Mouse (Mus musculus) ES-E14 (cell line): ENCODE data around the gene Gpr62. TPM values are rescaled to one million over a fixed set of nuclear protein-coding genes. Genes with fewer than 3 reads are reported as not detected.
"Not testable (repeated sequence)": the region's sequence is repeated elsewhere in the genome, so short reads cannot be mapped to it uniquely, and the experiment has no call there.

Source experiments
- DNase-seq: peaks from one replicate; pipeline ENCODE4 v3.0.0-alpha.2; 2013; ENCODE audit warnings: low read depth, low spot score
- H3K27ac ChIP-seq: 2 replicates; pipeline ENCODE4 v1.5.1; 2012; ENCODE audit warnings: low read depth, mild to moderate bottlenecking, low read length, moderate library complexity, mixed read lengths; ENCODE audit not compliant: poor library complexity, insufficient read depth, severe bottlenecking
- H3K36me3 ChIP-seq: 2 replicates; pipeline ENCODE4 v1.6.1; 2012; ENCODE audit warnings: mild to moderate bottlenecking, low read length, moderate library complexity, mixed read lengths; ENCODE audit not compliant: control insufficient read depth, poor library complexity, insufficient read depth, severe bottlenecking
- H3K4me1 ChIP-seq, 2 experiments: fragments of 150-350 bp in 1 of 2; sonication (generic) in 1 of 2; 2 replicates each; pipeline ENCODE4 v1.6.1; 2012; ENCODE audit warnings: low read length in 2 of 2, mild to moderate bottlenecking in 1 of 2, mixed read lengths in 1 of 2; ENCODE audit not compliant: control insufficient read depth in 2 of 2, insufficient read depth in 2 of 2, poor library complexity in 1 of 2
- H3K4me3 ChIP-seq, 2 experiments: fragments of 150-350 bp in 1 of 2; sonication (generic) in 1 of 2; 2 replicates each; pipeline ENCODE4 v1.5.1; 2012; ENCODE audit warnings: low read length in 2 of 2, low read depth in 1 of 2, mild to moderate bottlenecking in 1 of 2, mixed read lengths in 1 of 2; ENCODE audit not compliant: insufficient read depth in 1 of 2, poor library complexity in 1 of 2, severe bottlenecking in 1 of 2
- H3K9ac ChIP-seq: 2 replicates; pipeline ENCODE4 v1.6.1; 2012; ENCODE audit warnings: low read depth, mild to moderate bottlenecking, low read length, mixed read lengths; ENCODE audit not compliant: poor library complexity, insufficient read depth, severe bottlenecking
- H3K9me3 ChIP-seq: fragments of 150-350 bp; sonication (generic); 2 replicates; pipeline ENCODE4 v1.6.1; 2012; ENCODE audit warnings: low read depth, mild to moderate bottlenecking, low read length; ENCODE audit not compliant: control insufficient read depth, insufficient read depth
- CHD2 ChIP-seq: IDR thresholded peaks from 2 replicates; pipeline ENCODE4 v1.6.1; 2014; ENCODE audit warnings: mild to moderate bottlenecking, low read depth, low read length, inconsistent platforms
- HCFC1 ChIP-seq: IDR thresholded peaks from 2 replicates; pipeline ENCODE4 v1.6.1; 2012; ENCODE audit warnings: low read length, inconsistent platforms, borderline replicate concordance; ENCODE audit not compliant: insufficient read depth
- MAFK ChIP-seq: IDR thresholded peaks from 2 replicates; pipeline ENCODE4 v1.6.1; 2014; ENCODE audit warnings: mild to moderate bottlenecking, low read depth, low read length, inconsistent platforms; ENCODE audit not compliant: insufficient read depth
- ZC3H11A ChIP-seq: IDR thresholded peaks from 2 replicates; pipeline ENCODE4 v1.6.1; 2012; ENCODE audit warnings: low read depth, mild to moderate bottlenecking, inconsistent platforms, low read length, borderline replicate concordance
- ZNF384 ChIP-seq: IDR thresholded peaks from 2 replicates; pipeline ENCODE4 v1.6.1; 2012; ENCODE audit warnings: low read depth, low read length, inconsistent platforms
- in situ Hi-C, 2 experiments: fragments of 600-800 bp; cut with MboI; formaldehyde crosslinking; loops; one replicate each; pipeline ENCODE4 v1.15.1; 2025; ENCODE audit warnings: low sequenced_read_pairs in 2 of 2, inconsistent platforms in 1 of 2; ENCODE audit not compliant: unreplicated experiment in 2 of 2
- total RNA-seq: library from RNA; depleted of rRNA; stranded (reverse); fragments of 300-350 nt; gene quantifications from 2 replicates; pipeline ENCODE4 v1.2.3, GENCODE M21; 2012

The Gpr62 gene
- total RNA-seq, 1 experiment = 0.22 TPM

- Histone ChIP-seq H3K9ac (no peak overlapping the region), H3K9me3 (no peaks in the 10 kb centered on the region), H3K36me3 (no peaks in the 10 kb centered on the region), H3K27ac (no peak overlapping the region), H3K4me3 (no peak overlapping the region), H3K4me1 (no peaks in the 10 kb centered on the region)
- TF ChIP-seq MAFK = no peak
- no peak for TF ChIP-seq ZC3H11A
- TF ChIP-seq HCFC1 = no peak
- TF ChIP-seq ZNF384 = no peak
- TF ChIP-seq CHD2 = no peak
- no peak for DNase-seq
- in situ Hi-C loops = no loop called here
These were observed 43.6 kb upstream of the Gpr62 start for GRCm38 (mm10) chr9:106509356-106509755.

- no peak overlapping the region for H3K27ac ChIP-seq
- in situ Hi-C loops = no loop called here
- H3K36me3 ChIP-seq = no peaks in the 10 kb centered on the region
- H3K4me3 ChIP-seq = 0 out of 4 replicates have a peak overlapping the region, but pooled peaks of 1 of the 2 experiments have one; percentile 19
- DNase-seq = peak; percentile 26
- H3K9me3 ChIP-seq = no peaks in the 10 kb centered on the region
- no peak for TF ChIP-seq HCFC1
- H3K4me1 ChIP-seq = no peaks in the 10 kb centered on the region
- no peak overlapping the region; the same call in 1 of the 2 replicates for H3K9ac ChIP-seq
These were observed 38.5 kb upstream of the Gpr62 start for GRCm38 (mm10) chr9:106504246-106504645.

GRCm38 (mm10) chr9:106501846-106502245 is 36.1 kb upstream of the Gpr62 start:
- DNase-seq = no peak
- no peak overlapping the region for H3K9ac ChIP-seq
- no peak overlapping the region for H3K27ac ChIP-seq
- peak overlapping the region; percentile 32 to 38; a peak in 2 of 4 replicates for H3K4me3 ChIP-seq
- TF ChIP-seq ZC3H11A (no peak), ZNF384 (no peak), CHD2 (no peak), HCFC1 (no peak)
- in situ Hi-C loops = no loop called here
- H3K9me3 ChIP-seq = no peaks in the 10 kb centered on the region
- H3K4me1 ChIP-seq = no peaks in the 10 kb centered on the region
- H3K36me3 ChIP-seq = no peaks in the 10 kb centered on the region

- no peak within 1 kb of the TSS for H3K4me3 ChIP-seq
- H3K4me1 ChIP-seq = no peaks in the 10 kb centered on the region
- no peak within 1 kb of the TSS for H3K9ac ChIP-seq
- H3K36me3 ChIP-seq = no peaks in the 10 kb centered on the region
- H3K9me3 ChIP-seq = no peaks in the 10 kb centered on the region
- in situ Hi-C loops = no loop called here
- DNase-seq = no peak
- TF ChIP-seq CHD2 (no peak), MAFK (no peak), ZNF384 (no peak)
- no peak within 1 kb of the TSS for H3K27ac ChIP-seq
These were observed 33.9 kb upstream of the Gpr62 start, which contains the start of gene Iqcf1 for GRCm38 (mm10) chr9:106499667-106500066. TSS of gene Iqcf1 (plus strand) at chr9:106499967.

GRCm38 (mm10) chr9:106487602-106488001 is 21.9 kb upstream of the Gpr62 start:
- Histone ChIP-seq H3K36me3 (peaks cover 34% of the 10 kb centered on the region), H3K4me1 (peaks cover 0 to 18% of the 10 kb centered on the region in 2 experiments; a peak in 2 of 4 replicates)
- H3K9me3 ChIP-seq, H3K9ac ChIP-seq, H3K27ac ChIP-seq, in situ Hi-C loops, DNase-seq, H3K4me3 ChIP-seq: not testable (repeated sequence)
